Mouse (Mus musculus): ENCODE measurements around the gene Apof.
A peak's percentile ranks its signal among the peaks of the same experiment; 100 is the strongest.

Gene Apof

GRCm38 (mm10) chr10:128268371-128268770 lies at the start of gene Apof:
Gene Apof, plus strand, starts transcription at chr10:128268671.
- DNase-seq (ENCODE audit: low spot score): no peak

DNA sequence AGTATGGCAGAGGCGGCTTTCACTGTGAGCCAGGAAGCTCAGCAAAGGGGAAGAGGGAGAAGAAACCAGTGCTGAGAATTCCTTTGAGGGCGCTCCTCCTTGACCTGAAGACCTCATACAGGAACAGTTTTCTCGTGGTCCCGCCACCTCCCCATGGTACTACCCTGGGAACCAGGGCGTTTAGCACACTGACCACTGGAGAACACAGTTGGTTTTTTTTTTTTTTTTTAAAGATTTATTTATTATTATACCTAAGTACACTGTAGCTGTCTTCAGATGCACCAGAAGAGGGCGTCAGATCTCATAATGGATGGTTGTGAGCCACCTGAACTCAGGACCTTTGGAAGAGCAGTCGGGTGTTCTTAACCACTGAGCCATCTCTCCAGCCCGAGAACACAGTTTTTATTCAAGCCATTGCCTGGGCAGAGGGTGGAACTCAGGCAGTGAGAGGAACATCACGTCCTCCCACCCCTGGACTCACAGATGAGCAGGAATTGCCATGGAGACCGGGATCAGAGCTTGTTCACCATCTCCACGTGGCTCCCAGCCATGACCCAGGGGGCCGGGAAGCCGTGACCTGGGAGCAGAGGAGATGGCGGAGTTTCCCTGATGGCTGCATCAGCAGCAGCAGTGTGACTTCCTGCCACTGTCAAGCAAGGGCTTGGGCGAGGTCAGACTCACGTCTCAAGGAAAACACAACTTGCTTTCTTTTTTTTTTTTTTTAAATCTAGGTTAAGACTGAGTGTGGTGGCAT lies 46.8 kb upstream of the Apof start:
- no peak for DNase-seq (ENCODE audit: low spot score)

DNA sequence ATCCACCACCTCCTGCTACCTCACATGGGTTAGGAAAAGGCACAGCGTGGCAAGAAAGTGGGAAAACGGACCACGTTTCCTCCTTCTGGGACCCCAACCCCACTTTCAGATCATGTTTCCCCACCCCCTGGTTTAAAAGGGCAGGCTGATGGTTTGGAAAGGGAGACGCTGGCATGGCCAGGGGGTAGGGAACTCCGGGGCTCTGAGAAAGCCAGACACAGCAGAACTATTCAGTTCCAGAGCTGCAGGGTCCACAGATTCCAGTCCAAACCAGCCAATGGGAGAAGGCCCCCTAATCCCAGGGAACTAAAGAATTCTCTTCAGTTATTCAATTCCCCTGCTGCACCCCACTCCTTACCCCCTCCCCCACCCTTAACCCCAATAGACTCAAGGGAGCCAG lies 43.4 kb upstream of the Apof start:
- DNase-seq (ENCODE audit: low spot score): no peak

GRCm38 (mm10) chr10:128225538-128225937 lies 42.9 kb upstream of the Apof start, which contains the start of gene Mip:
Gene Mip, plus strand, starts transcription at chr10:128225838.
- no peak for DNase-seq (ENCODE audit: low spot score)

- DNase-seq (ENCODE audit: low spot score): no peak
These were observed 40.9 kb upstream of the Apof start for GRCm38 (mm10) chr10:128227592-128227991.

DNA sequence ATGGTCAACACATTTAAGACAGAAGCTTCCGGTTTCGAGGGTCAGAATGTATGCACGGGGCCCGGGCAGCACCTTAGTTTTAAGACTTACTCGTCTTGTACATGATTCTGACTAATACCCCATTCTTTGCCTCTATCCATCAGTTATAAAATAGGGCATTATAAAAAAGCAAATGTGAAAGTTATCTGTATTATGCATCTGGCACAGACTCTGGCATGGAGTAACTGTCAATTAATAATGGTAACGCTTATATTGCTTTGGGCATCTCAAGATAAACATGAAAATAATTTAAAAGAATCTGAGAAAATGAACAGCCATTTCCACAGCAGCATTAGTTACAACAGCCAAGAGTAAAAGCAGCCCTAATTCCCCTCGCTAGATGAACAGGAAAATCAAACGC lies 40.5 kb upstream of the Apof start:
- no peak for DNase-seq (ENCODE audit: low spot score)

GRCm38 (mm10) chr10:128230582-128230981 lies 37.9 kb upstream of the Apof start:
- DNase-seq (ENCODE audit: low spot score): no peak

- no peak for DNase-seq (ENCODE audit: low spot score)
These were observed 37.3 kb upstream of the Apof start for GRCm38 (mm10) chr10:128231146-128231545.

GRCm38 (mm10) chr10:128231697-128232419 lies 36.6 kb upstream of the Apof start, which contains the start of gene Timeless:
Gene Timeless, plus strand, starts transcription at chr10:128232065.
- DNase-seq (ENCODE audit: low spot score): peak; percentile 79

- peak; percentile 83 for DNase-seq (ENCODE audit: low spot score)
These were observed 36.0 kb upstream of the Apof start for GRCm38 (mm10) chr10:128232420-128232985.

DNA sequence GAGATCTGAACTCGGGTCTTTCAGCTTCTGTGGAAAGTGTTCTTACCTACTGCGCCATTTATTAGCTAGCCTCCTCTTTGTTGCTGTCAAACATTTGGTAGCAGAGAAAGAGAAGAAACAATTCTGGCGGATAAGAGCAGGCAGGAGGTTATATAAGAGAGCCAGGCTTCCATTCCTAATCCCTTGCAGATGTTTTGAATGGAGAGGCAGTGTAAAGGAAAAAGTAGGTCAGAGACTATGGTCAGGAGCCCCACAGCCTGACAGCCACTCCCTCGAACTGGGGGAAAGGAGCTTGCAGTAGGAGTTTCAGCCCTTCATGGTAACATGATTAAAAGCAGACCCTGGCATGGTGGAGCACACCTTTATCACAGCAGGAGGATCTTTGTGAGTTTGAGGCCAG lies 32.1 kb upstream of the Apof start:
- DNase-seq (ENCODE audit: low spot score): peak; percentile 70

- DNase-seq (ENCODE audit: low spot score): no peak
These were observed 30.5 kb upstream of the Apof start for GRCm38 (mm10) chr10:128237807-128238480.

- no peak for DNase-seq (ENCODE audit: low spot score)
These were observed 29.3 kb upstream of the Apof start for GRCm38 (mm10) chr10:128239140-128239539.

DNA sequence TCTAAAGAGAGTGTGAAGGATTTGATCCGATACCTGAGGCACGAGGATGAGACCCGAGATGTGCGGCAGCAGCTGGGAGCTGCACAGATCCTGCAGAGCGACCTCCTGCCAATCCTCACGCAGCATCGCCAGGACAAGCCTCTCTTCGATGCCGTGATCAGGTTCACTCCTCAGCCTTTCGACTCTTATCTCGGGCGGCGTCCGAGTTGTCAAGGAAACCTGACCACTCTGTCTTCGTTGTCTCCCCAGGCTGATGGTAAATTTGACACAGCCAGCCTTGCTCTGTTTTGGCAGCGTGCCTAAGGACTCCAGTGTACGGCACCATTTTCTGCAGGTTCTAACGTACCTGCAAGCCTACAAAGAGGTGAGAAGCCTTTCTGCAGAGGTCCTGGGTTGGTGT lies 28.3 kb upstream of the Apof start:
- no peak for DNase-seq (ENCODE audit: low spot score)

DNA sequence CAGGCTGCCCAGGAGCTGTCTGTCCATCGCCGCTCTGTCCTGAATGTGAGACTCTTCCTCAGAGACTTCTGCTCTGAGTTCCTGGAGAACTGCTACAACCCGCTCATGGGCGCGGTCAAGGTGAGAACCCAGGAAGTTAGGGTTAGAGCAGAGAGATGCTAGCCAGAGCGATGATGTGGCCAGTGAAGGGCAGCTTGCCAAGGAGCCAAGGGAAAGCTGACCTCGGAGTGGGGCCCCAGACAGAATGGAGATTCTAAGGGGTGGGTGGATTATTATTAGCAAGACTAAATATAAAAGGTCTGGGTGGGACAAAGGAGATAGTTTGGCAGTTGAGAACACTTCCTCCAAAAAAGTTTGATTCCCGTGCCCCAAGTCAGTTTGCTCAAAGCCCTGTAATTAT lies 25.2 kb upstream of the Apof start:
- DNase-seq (ENCODE audit: low spot score): no peak

GRCm38 (mm10) chr10:128244121-128244520 lies 24.4 kb upstream of the Apof start:
- DNase-seq (ENCODE audit: low spot score): no peak

DNA sequence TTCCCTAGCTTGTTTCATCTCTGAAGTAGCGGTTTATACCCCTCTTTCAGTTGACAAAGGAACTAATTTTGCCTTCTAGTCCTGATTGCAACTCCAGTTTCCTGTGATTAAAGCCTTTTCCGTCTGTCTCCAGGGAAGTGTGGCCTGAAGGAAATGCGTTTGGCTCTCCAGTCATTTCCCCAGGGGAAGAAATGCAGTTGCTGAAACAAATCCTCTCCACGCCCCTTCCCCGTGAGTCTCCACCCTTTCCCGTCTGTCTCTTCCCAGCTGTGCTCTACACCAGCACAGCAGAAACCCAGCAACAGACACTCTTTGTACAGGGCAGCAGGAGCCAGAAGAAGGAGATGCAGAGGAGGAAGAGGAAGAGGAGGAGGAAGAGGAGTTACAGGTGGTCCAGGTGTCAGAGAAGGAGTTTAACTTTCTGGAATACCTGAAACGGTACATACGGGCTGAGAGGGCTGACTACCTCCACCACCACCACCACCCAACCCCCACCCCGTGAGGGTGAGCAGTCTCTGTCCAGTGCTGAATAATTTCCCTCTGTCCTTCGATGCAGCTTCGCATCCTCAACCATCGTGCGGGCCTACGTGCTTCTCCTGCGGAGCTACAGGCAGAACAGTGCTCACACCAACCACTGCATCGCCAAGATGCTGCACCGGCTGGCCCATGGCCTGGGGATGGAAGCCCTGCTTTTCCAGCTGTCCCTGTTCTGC lies 21.3 kb upstream of the Apof start:
- peak; percentile 32 for DNase-seq (ENCODE audit: low spot score)

GRCm38 (mm10) chr10:128250565-128250964 lies 17.9 kb upstream of the Apof start:
- DNase-seq (ENCODE audit: low spot score): no peak

GRCm38 (mm10) chr10:128253677-128254255 lies 14.7 kb upstream of the Apof start, which contains the start of gene Apon:
Gene Apon, plus strand, starts transcription at chr10:128254096.
- peak; percentile 77 for DNase-seq (ENCODE audit: low spot score)

GRCm38 (mm10) chr10:128255925-128256324 lies 12.5 kb upstream of the Apof start:
- no peak for DNase-seq (ENCODE audit: low spot score)

GRCm38 (mm10) chr10:128256328-128256727 lies 12.1 kb upstream of the Apof start:
- no peak for DNase-seq (ENCODE audit: low spot score)
